Mouse (Mus musculus) spleen, adult 2 months (tissue): ENCODE data around the gene Shc3.

Experiments
- CTCF ChIP-seq: fragments of 200-500 bp; IDR thresholded peaks from 2 replicates; pipeline ENCODE4 v1.5.1; 2011; ENCODE audit warnings: mild to moderate bottlenecking, inconsistent platforms; ENCODE audit not compliant: insufficient read depth, insufficient read length, insufficient replicate concordance; ENCODE audit errors: extremely low read depth
- POLR2A ChIP-seq: fragments of 200-500 bp; IDR thresholded peaks from 2 replicates; pipeline ENCODE4 v1.6.1; 2011; ENCODE audit warnings: low read depth, low read length, inconsistent platforms

- TF ChIP-seq POLR2A = no peak
- no peak for TF ChIP-seq CTCF
Observed at GRCm38 (mm10) chr13:51499769-51500168, 69.5 kb downstream of the Shc3 start.
